Mouse (Mus musculus): ENCODE results near the gene Nkd1. TPM values are rescaled to one million over a fixed set of nuclear protein-coding genes. Genes with fewer than 3 reads are reported as not detected.

Nkd1 gene
- polyA plus RNA-seq (2016; fragmentation: Nextera tagmentation; extraction: Ambion mirVana), result 4.3 and 5.5 TPM in 2 replicates

- H3K27me3 ChIP-seq (replicated peaks), result peaks cover 89% of the 10 kb centered on the region
- 1% methylated on average over 54 of the region's 67 CpGs for WGBS (ENCODE audit: insufficient replicate concordance)
- peak within 1 kb of the TSS; percentile 59 for H3K4me3 ChIP-seq
- peak; percentile 67 for ATAC-seq
- no peak within 1 kb of the TSS for H3K27ac ChIP-seq
- no peaks in the 10 kb centered on the region for H3K36me3 ChIP-seq
- peak within 1 kb of the TSS; percentile 65 for H3K9ac ChIP-seq
- peaks cover 22% of the 10 kb centered on the region; the same call in 1 of the 2 replicates for H3K4me1 ChIP-seq
- H3K9me3 ChIP-seq (replicated peaks), result no peaks in the 10 kb centered on the region
- peak within 1 kb of the TSS; percentile 82 for H3K4me2 ChIP-seq
Observed at GRCm38 (mm10) chr8:88520985-88521527, at the start of gene Nkd1. TSS of gene Nkd1 (plus strand) at chr8:88521354.

GRCm38 (mm10) chr8:88481290-88481689 is 39.9 kb upstream of the Nkd1 start:
- 72% methylated on average over 4 of the region's 4 CpGs for WGBS (ENCODE audit: insufficient replicate concordance)
- H3K27ac ChIP-seq, result no peak overlapping the region
- ATAC-seq, result no peak

GRCm38 (mm10) chr8:88488391-88488829 is 32.7 kb upstream of the Nkd1 start:
- Histone ChIP-seq H3K9ac (no peak overlapping the region), H3K9me3 (replicated peaks) (no peaks in the 10 kb centered on the region), H3K4me3 (no peak overlapping the region), H3K4me1 (peaks cover 6% of the 10 kb centered on the region; the same call in 1 of the 2 replicates), H3K36me3 (no peaks in the 10 kb centered on the region), H3K27me3 (replicated peaks) (no peaks in the 10 kb centered on the region), H3K4me2 (no peak overlapping the region), H3K27ac (no peak overlapping the region)
- 21% methylated on average over 5 of the region's 5 CpGs for WGBS (ENCODE audit: insufficient replicate concordance)
- ATAC-seq, result no peak

More at GRCm38 (mm10) chr8:88481290-88481689, 39.9 kb upstream of the Nkd1 start:
- Histone ChIP-seq H3K4me2 (no peak overlapping the region), H3K4me3 (no peak overlapping the region), H3K9me3 (replicated peaks) (no peaks in the 10 kb centered on the region), H3K27me3 (replicated peaks) (no peaks in the 10 kb centered on the region), H3K4me1 (no peaks in the 10 kb centered on the region), H3K9ac (no peak overlapping the region), H3K36me3 (no peaks in the 10 kb centered on the region)

GRCm38 (mm10) chr8:88494076-88494475 is 27.1 kb upstream of the Nkd1 start:
- Histone ChIP-seq H3K4me2 (no peak overlapping the region), H3K4me1 (no peaks in the 10 kb centered on the region), H3K9ac (no peak overlapping the region), H3K27me3 (replicated peaks) (no peaks in the 10 kb centered on the region), H3K9me3 (replicated peaks) (no peaks in the 10 kb centered on the region), H3K36me3 (no peaks in the 10 kb centered on the region), H3K4me3 (no peak overlapping the region), H3K27ac (no peak overlapping the region)
- 87% methylated on average over 2 of the region's 2 CpGs for WGBS (ENCODE audit: insufficient replicate concordance)
- no peak for ATAC-seq

- no peak for ATAC-seq
- Histone ChIP-seq H3K4me1 (no peaks in the 10 kb centered on the region), H3K27me3 (replicated peaks) (no peaks in the 10 kb centered on the region), H3K4me2 (no peak overlapping the region), H3K36me3 (no peaks in the 10 kb centered on the region), H3K27ac (no peak overlapping the region), H3K4me3 (no peak overlapping the region), H3K9ac (no peak overlapping the region), H3K9me3 (replicated peaks) (no peaks in the 10 kb centered on the region)
- 35% methylated on average over 11 of the region's 11 CpGs for WGBS (ENCODE audit: insufficient replicate concordance)
Observed at GRCm38 (mm10) chr8:88495071-88495805, 25.9 kb upstream of the Nkd1 start.

GRCm38 (mm10) chr8:88502143-88502542 is 19.0 kb upstream of the Nkd1 start:
- WGBS (ENCODE audit: insufficient replicate concordance), result 79% methylated on average over 3 of the region's 3 CpGs
- no peak overlapping the region for H3K9ac ChIP-seq
- H3K4me3 ChIP-seq, result no peak overlapping the region
- no peak overlapping the region for H3K4me2 ChIP-seq
- no peaks in the 10 kb centered on the region for H3K27me3 ChIP-seq (replicated peaks)
- no peak for ATAC-seq
- no peak overlapping the region for H3K27ac ChIP-seq
- no peaks in the 10 kb centered on the region for H3K4me1 ChIP-seq
- H3K36me3 ChIP-seq, result no peaks in the 10 kb centered on the region
- H3K9me3 ChIP-seq (replicated peaks), result no peaks in the 10 kb centered on the region

- no peak overlapping the region for H3K9ac ChIP-seq
- no peaks in the 10 kb centered on the region for H3K4me1 ChIP-seq
- WGBS (ENCODE audit: insufficient replicate concordance), result 52% methylated on average over 5 of the region's 5 CpGs
- H3K9me3 ChIP-seq (replicated peaks), result no peaks in the 10 kb centered on the region
- ATAC-seq, result no peak
- peaks cover 24% of the 10 kb centered on the region for H3K27me3 ChIP-seq (replicated peaks)
- no peak overlapping the region for H3K4me2 ChIP-seq
- no peak overlapping the region for H3K4me3 ChIP-seq
- H3K27ac ChIP-seq, result no peak overlapping the region
- H3K36me3 ChIP-seq, result no peaks in the 10 kb centered on the region
Observed at GRCm38 (mm10) chr8:88506981-88507380, 14.2 kb upstream of the Nkd1 start.

GRCm38 (mm10) chr8:88511061-88511460 is 10.1 kb upstream of the Nkd1 start:
- no peak for ATAC-seq
- no peak overlapping the region for H3K9ac ChIP-seq
- H3K36me3 ChIP-seq, result no peaks in the 10 kb centered on the region
- no peaks in the 10 kb centered on the region for H3K4me1 ChIP-seq
- H3K9me3 ChIP-seq (replicated peaks), result no peaks in the 10 kb centered on the region
- H3K27ac ChIP-seq, result no peak overlapping the region
- no peak overlapping the region for H3K4me3 ChIP-seq
- no peak overlapping the region for H3K4me2 ChIP-seq
- 71% methylated on average over 5 of the region's 5 CpGs for WGBS (ENCODE audit: insufficient replicate concordance)
- H3K27me3 ChIP-seq (replicated peaks), result peaks cover 49% of the 10 kb centered on the region

GRCm38 (mm10) chr8:88512094-88512794 is 8.9 kb upstream of the Nkd1 start:
- no peak for ATAC-seq
- no peak overlapping the region for H3K27ac ChIP-seq
- H3K4me2 ChIP-seq, result no peak overlapping the region
- no peak overlapping the region for H3K4me3 ChIP-seq
- H3K9ac ChIP-seq, result no peak overlapping the region
- 9% methylated on average over 15 of the region's 15 CpGs for WGBS (ENCODE audit: insufficient replicate concordance)
- H3K4me1 ChIP-seq, result no peaks in the 10 kb centered on the region
- H3K27me3 ChIP-seq (replicated peaks), result peaks cover 60% of the 10 kb centered on the region
- H3K36me3 ChIP-seq, result no peaks in the 10 kb centered on the region
- no peaks in the 10 kb centered on the region for H3K9me3 ChIP-seq (replicated peaks)

- Histone ChIP-seq H3K27ac (no peak overlapping the region), H3K4me1 (0 out of 2 replicates have a peak, but pooled peaks cover 19% of the 10 kb centered on the region), H3K9ac (no peak overlapping the region), H3K4me2 (no peak overlapping the region), H3K9me3 (replicated peaks) (no peaks in the 10 kb centered on the region), H3K4me3 (no peak overlapping the region), H3K27me3 (replicated peaks) (peaks cover 82% of the 10 kb centered on the region), H3K36me3 (no peaks in the 10 kb centered on the region)
- no peak for ATAC-seq
- WGBS (ENCODE audit: insufficient replicate concordance), result 32% methylated on average over 9 of the region's 9 CpGs
Observed at GRCm38 (mm10) chr8:88518047-88518446, 3.1 kb upstream of the Nkd1 start.

- Histone ChIP-seq H3K9ac (no peak overlapping the region), H3K36me3 (no peaks in the 10 kb centered on the region), H3K27ac (no peak overlapping the region), H3K27me3 (replicated peaks) (peaks cover 90% of the 10 kb centered on the region), H3K4me1 (peaks cover 22% of the 10 kb centered on the region; the same call in 1 of the 2 replicates), H3K4me3 (no peak overlapping the region), H3K9me3 (replicated peaks) (no peaks in the 10 kb centered on the region), H3K4me2 (peak overlapping the region; percentile 82; the same call in 1 of the 2 replicates)
- ATAC-seq, result no peak
- 8% methylated on average over 13 of the region's 13 CpGs for WGBS (ENCODE audit: insufficient replicate concordance)
Observed at GRCm38 (mm10) chr8:88520381-88520780, 773 bp upstream of the Nkd1 start.

Data from liver, embryonic 12.5 days (tissue).